Mouse (Mus musculus): ENCODE results near the gene Phyhd1.
A peak's percentile ranks its signal among the peaks of the same experiment; 100 is the strongest.

The Phyhd1 gene

DNA sequence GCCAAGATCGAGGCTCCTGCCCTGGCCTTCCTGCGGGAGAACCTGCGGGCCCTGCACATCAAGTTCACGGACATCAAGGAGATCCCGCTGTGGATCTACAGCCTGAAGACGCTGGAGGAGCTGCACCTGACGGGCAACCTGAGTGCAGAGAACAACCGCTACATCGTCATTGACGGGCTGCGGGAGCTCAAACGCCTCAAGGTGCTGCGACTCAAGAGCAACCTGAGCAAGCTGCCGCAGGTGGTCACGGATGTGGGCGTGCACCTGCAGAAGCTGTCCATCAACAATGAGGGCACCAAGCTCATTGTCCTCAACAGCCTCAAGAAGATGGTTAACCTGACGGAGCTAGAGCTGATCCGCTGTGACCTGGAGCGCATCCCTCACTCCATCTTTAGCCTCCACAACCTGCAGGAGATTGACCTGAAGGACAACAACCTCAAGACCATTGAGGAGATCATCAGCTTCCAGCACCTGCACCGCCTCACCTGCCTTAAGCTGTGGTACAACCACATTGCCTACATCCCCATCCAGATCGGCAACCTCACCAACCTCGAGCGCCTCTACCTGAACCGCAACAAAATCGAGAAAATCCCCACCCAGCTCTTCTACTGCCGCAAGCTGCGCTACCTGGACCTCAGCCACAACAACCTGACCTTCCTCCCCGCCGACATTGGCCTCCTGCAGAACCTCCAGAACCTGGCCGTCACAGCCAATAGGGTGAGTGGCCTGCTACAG lies 9.2 kb upstream of the Phyhd1 start:
- no peak for DNase-seq (ENCODE audit: low spot score in 2 of 2)

GRCm38 (mm10) chr2:30257699-30258460 lies 8.1 kb upstream of the Phyhd1 start:
- DNase-seq (ENCODE audit: low spot score in 2 of 2) = no peak

DNA sequence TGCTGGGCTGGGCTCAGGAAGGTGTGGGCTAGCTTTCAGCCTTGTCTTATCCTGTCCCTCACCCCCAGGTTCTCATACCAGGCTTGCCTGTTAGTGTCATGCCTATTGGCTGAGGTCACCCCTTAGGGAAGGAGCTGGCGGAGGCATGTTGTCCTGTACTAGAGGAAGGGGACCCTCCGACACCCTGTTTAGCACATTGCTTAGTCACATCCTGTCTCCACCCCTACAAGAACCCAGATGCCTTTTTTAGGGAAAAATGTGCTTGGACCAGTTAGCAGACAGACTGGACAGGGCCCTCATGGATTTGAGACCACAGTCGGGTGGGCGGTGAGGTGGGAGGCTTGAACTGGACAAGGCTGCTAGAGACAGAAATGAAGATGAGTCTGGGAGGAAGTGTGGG lies 7.4 kb upstream of the Phyhd1 start:
- DNase-seq (ENCODE audit: low spot score in 2 of 2) = no peak

GRCm38 (mm10) chr2:30259131-30260064 lies 6.6 kb upstream of the Phyhd1 start:
- DNase-seq (ENCODE audit: low spot score in 2 of 2) = no peak

DNA sequence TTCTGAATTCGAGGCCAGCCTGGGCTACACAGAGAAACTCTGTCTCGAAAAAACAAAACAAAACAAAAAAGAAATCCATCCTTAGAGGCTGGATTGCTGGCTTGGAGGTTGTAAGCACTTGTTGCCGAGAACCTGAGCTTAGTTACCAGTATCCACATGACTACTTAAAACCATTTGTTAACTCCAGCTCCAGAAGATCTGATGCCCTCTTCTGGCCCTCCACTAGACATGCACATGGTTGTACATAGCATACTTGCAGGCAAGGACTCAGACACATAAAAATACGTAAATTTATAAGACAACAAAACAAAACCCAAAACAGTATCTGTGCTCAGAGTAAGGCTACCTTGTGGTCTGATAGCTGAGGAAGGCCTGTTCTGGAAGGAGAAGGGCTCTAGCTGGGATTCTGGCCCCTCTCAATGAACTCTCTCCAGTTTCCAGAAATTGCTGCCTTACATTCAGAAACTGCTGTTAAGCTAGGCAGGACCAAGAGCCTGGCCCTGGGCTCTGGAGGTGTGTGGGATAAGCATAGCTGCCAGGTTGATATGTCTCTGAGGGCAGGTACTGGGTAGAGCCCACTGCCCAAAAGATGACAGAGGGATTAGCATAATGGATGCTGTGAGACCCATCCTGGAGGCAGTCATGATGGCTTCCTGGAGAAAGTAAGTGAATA lies 4.8 kb upstream of the Phyhd1 start:
- DNase-seq (ENCODE audit: low spot score in 2 of 2) = no peak

DNA sequence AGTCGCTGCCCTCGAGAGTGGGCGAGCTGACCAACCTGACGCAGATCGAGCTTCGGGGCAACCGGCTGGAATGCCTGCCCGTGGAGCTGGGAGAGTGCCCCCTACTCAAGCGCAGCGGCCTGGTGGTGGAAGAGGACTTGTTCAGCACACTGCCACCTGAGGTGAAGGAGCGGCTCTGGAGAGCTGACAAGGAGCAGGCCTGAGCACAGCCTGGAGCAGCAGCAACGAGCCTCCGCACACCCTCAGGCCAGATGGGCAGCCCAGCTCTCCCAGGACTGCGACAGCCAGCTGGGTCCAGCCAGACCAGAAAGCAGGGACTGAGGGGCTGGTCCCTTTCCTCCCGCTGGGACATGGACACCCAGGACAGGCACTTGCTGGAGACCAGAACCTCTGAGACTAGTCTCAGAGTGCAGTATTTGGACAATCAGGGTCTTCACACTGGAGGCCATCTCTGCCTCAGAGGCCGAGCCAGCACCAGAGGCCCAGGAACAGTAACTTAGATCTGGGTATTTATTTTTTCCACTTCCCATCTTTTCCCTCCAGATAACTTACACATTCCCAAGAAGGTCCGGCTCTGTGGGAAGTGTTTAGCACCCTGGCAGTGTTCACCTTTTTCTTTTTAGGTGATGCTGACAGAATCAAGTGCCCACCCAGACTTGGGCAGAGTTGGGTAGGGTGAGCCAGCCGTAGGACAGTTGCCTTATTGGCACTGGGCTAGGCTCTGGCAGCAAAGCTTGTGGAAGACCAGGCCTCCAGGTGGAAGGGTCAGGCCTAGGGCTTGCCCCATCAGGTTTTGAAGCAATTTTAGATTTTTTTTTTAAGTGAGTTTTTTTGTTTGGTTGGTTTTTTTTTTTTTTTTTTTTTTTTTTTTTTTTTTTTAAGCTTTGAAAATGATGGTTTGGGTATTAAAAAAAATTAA lies 3.8 kb upstream of the Phyhd1 start:
- no peak for DNase-seq (ENCODE audit: low spot score in 2 of 2)

DNA sequence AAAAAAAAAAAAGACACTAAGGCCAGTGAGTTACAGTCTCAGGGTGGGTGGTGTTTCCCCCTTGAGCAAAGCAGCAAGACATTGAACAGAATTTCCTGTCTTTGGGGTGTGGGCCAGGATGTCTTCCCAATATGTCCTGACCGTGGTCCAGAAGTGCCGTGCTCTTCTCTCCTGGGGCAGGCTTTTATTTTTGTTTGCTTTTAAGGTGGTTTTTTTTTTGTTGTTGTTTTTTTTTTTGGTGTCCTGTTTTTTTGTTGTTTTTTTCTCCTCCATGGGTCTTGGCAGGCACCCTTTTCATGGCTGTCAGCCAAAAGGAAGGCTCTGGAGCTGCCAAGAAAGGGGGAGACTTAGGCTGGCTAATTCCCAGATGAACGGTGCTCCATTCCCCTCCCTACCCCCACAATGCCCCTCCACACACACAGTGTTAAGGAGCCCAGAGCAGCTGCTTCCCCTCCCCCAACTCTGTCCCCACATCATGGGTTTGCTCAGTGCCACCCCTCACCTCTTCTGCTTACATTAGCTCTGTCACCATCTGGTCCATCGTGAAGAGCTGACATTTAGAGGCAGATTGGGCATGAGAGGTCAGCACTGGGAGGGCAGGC lies 3.1 kb upstream of the Phyhd1 start:
- DNase-seq (ENCODE audit: low spot score in 2 of 2) = peak; percentile 68 to 69

GRCm38 (mm10) chr2:30263811-30264210 lies 2.2 kb upstream of the Phyhd1 start:
- DNase-seq (ENCODE audit: low spot score in 2 of 2) = no peak

DNA sequence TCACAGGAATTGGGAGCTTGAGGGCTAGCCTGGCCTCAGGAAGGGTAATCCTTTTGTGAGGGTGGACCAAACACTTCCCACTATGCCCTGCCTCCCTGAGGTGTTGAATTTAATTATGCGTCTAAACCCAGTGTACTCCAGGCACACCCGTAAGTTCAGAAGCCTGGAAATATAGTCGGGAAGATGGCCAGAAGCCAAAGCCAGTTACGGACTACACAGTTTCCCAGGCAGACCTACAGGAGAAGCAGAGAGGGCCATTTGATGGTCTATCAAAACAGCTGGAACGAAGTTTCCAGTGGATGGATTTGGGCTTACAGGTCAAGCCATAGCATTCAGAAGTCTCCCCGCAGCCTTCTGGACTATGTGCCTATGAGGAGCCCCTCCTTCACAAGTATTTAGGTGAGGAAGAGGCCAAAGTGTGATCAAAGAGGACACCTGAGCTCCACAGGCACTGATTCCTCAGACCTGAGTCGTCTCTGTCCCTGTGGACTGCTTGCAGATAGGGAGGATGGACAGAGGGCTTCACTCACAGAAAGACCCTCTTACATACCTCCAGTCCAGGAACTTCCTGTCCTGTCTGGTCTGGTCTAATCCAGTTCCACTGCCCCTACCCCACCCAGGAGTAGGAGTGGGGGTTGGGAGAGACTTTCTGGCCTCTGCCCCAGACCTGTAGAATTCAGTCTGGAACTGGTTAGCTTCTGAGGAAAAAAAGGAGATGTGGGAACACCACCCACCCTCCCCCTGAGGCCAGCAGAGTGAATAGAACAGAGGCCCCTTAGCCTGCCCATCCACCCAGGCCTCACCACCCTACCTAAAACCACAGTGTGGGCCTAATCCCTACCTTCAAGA lies 1.1 kb upstream of the Phyhd1 start:
- DNase-seq (ENCODE audit: low spot score in 2 of 2) = no peak

DNA sequence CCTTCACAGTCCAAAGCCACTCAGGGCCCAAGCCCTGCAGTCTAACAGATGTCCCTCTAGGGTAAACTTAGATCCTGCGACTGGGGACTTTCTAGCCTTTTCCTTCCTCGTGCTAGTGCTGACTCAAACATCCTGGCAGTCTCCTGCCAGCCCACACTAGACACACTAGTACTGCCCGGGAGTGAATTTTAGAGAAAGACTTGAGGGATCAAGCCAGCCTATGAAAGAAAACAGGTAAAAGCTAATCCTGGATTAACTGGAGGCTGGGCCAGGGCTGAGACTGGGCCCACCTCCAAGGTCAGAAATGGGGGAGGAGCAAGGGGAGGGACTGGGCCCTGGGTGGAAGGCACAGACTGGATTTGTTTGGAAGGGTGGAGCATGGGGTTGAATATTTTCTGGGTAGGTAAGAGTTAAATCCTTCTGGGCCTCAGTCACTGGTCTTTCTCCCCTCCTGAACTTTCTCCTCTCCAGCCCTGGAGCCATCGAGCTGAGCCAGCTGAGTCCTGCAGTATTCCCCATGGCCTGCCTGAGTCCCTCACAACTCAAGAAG lies 464 bp downstream of the Phyhd1 start:
- no peak for DNase-seq (ENCODE audit: low spot score in 2 of 2)

DNA sequence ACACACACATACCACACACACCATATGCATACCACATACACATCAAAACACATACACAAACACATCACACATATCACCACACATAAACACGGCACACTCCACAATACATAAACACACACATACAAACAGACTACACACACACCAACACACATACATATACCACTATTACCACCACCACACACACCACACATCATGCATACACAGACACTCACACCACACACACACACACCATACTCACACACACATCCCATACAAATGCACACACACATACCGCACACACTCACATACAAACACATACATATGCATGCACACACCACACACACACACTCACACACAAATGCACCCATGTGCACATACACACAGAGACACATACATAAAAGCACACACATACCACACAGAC lies 1.5 kb downstream of the Phyhd1 start:
- DNase-seq (ENCODE audit: low spot score in 2 of 2) = no peak

- DNase-seq (ENCODE audit: low spot score in 2 of 2) = no peak
Measured at GRCm38 (mm10) chr2:30268371-30268770, 2.4 kb downstream of the Phyhd1 start.

- no peak for DNase-seq (ENCODE audit: low spot score in 2 of 2)
Measured at GRCm38 (mm10) chr2:30269241-30269990, 3.4 kb downstream of the Phyhd1 start.

GRCm38 (mm10) chr2:30270134-30270533 lies 4.1 kb downstream of the Phyhd1 start:
- peak; percentile 40 to 59 for DNase-seq (ENCODE audit: low spot score in 2 of 2)

- DNase-seq (ENCODE audit: low spot score in 2 of 2) = no peak
Measured at GRCm38 (mm10) chr2:30280743-30281142, 14.7 kb downstream of the Phyhd1 start, which contains the start of gene Gm28038. Gene Gm28038, plus strand, starts transcription at chr2:30281043.

- no peak for DNase-seq (ENCODE audit: low spot score in 2 of 2)
Measured at GRCm38 (mm10) chr2:30281651-30282050, 15.6 kb downstream of the Phyhd1 start.

- DNase-seq (ENCODE audit: low spot score in 2 of 2) = no peak
Measured at GRCm38 (mm10) chr2:30283193-30283592, 17.2 kb downstream of the Phyhd1 start.

DNA sequence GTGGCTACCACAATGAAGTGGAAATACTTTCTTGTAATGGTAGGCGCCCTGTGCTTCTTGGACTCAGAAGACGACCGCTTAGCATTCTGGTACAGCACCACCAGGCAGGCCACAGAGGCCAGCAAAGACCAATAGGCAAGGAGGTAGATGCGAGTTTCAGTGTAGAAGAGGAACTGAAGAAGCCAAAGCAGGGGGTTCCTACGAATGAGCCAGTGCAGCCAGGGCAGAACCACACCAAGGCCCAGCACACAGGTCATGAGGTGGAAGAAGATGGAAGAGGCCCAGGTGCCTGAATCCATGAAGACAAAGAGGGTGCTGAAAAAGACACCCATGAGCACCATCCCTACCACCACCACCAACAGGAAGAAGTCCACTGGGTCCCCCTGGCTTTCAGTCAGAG lies 19.0 kb downstream of the Phyhd1 start:
- DNase-seq (ENCODE audit: low spot score in 2 of 2) = no peak

Measured in frontal cortex, postnatal 10 days (tissue).